Mouse (Mus musculus) gastrocnemius, postnatal 14 days (tissue): ENCODE data around the gene Tex33. TPM values are rescaled to one million over a fixed set of nuclear protein-coding genes. Genes with fewer than 3 reads are reported as not detected.

Experiments
- DNase-seq: peaks from one replicate; pipeline ENCODE4 v3.0.0; 2021; ENCODE audit warnings: mixed read lengths
- intact Hi-C: fragments of 180-260 bp; cut with DNase I; formaldehyde crosslinking; loops from one replicate; pipeline ENCODE4 v1.15.1; 2025; ENCODE audit warnings: low total_unique reads
- total RNA-seq, 2 experiments: library from RNA; stranded (reverse); gene quantifications; 2 replicates each; pipeline ENCODE4 v1.2.3; 2021

The Tex33 gene
- total RNA-seq, 2 experiments from 2014 or later, result not detected

DNA sequence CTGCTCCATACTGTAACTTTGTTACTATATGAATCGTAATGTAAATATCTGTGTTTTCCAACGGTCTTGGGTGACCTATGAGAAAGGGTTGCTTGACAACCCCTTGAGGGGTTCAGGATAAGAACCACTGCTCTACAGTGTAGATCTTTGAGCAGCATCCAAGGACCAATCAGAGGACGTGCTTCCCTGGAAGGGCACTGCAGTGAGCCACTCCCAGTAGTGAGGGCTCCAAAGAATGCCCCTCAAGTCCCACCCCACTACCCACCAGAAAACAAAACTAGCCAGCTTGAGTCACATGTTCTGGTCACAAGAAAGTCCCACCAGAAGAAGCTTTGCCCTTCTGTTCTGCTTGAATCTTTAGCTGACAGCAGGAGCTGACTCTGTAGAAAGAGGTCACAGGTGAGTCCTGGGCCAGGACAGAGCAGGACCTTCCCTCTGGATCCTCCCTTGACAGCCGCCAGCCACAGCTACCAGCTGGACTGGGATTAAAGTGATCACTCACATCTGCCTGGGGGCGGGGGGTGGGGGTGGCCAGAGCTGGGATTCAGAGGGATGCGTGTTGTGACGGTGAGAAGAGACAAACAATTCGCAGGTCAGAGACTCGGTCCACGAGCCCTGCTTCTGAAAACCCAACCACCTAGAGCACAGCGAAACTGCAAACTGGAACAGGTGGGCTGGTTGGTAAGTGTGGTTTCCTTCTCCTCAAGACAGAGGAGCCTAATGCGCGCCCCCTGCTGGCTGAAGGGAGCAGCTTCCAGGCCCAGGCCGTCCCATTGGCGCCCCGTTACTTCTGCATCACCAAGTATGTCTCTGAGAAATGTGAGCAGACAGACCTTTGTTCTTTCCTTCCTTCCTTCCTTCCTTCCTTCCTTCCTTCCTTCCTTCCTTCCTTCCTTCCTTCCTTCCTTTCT lies 26.6 kb upstream of the Tex33 start:
- intact Hi-C loops, result loop anchor here (2.0 kb wide), 1 partner anchor 66 kb away; no protein-coding TSS in a partner anchor
- peak; percentile 86 for DNase-seq

- DNase-seq, result no peak
- intact Hi-C loops, result no loop called here
Observed at GRCm38 (mm10) chr15:78420395-78420794, 24.7 kb upstream of the Tex33 start.

GRCm38 (mm10) chr15:78416937-78417336 lies 21.2 kb upstream of the Tex33 start:
- intact Hi-C loops, result no loop called here
- DNase-seq, result no peak

DNA sequence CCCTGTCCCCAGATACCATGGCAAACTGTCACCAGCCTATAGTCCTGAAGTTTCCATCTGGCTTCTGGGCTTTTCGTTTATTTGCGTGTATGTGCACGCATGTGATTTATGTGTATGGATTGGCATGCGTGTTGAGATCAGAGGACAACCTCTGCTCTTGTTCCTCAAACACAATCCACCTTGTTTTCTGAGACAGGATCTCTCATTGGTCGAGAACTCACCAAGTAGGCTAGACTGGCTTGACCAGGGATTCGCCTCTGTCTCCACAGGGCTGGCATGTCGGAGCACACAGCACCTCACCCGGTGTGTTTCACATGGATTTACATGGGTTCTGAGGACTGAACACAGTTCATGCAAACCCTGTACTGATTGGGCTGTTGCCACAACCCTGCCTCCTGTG lies 18.4 kb upstream of the Tex33 start:
- intact Hi-C loops, result no loop called here
- no peak for DNase-seq

DNA sequence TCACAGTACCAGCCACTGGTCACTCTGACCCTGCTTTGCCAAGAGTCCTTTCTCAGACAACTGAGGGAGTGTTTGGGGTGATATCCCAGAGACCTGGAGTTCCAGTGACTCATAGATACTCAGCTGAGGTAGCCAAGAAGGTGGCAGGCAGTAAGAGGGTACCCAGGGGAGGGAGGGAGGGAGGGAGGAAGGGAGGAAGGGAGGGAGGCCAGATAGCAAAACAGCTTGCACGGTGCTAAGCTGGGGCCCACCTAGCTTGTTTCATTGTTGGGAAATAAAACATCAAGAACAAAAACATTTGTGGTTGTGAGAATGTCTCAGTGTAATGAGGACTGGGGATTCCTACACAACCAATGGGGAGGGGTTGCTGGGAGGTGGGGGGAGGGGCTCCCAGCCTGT lies 18.0 kb upstream of the Tex33 start:
- intact Hi-C loops, result no loop called here
- DNase-seq, result no peak

GRCm38 (mm10) chr15:78413083-78413718 lies 17.5 kb upstream of the Tex33 start:
- intact Hi-C loops, result no loop called here
- no peak for DNase-seq

DNA sequence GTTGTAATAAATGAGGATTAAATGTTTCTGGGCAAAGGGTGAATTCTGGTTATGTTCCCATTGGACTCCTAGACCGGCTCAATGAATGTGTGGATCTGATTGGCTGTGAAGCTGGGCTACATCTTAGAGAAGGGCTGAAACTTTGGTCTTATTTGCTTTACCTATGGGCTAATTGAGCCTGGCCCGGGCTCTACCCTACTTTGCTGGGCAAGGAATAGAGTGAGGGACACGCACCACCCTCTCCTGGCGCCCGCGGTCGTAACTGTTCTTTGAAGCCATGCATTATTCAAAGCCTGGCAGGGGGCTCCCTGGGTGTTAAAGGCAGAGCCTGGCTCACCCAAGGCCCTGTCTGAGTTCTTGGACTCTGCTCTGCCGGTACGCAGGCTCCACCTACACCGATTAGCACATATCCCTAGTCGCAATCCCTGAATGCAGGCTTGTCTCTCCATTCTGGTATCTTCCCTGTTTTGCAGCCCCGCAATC lies 13.9 kb upstream of the Tex33 start:
- DNase-seq, result no peak
- intact Hi-C loops, result no loop called here

- DNase-seq, result peak; percentile 92
- intact Hi-C loops, result no loop called here
Observed at GRCm38 (mm10) chr15:78406293-78406934, 10.7 kb upstream of the Tex33 start, which contains the start of gene Mpst. Gene Mpst (plus strand): TSS chr15:78406416.

GRCm38 (mm10) chr15:78405517-78406211 lies 10.0 kb upstream of the Tex33 start, which contains the start of gene Tst:
Gene Tst (minus strand): TSS chr15:78405907.
- peak; percentile 85 for DNase-seq
- intact Hi-C loops, result no loop called here

- intact Hi-C loops, result no loop called here
- DNase-seq, result no peak
Observed at GRCm38 (mm10) chr15:78405098-78405497, 9.4 kb upstream of the Tex33 start.

GRCm38 (mm10) chr15:78403896-78404295 lies 8.2 kb upstream of the Tex33 start:
- intact Hi-C loops, result no loop called here
- peak; percentile 34 for DNase-seq

DNA sequence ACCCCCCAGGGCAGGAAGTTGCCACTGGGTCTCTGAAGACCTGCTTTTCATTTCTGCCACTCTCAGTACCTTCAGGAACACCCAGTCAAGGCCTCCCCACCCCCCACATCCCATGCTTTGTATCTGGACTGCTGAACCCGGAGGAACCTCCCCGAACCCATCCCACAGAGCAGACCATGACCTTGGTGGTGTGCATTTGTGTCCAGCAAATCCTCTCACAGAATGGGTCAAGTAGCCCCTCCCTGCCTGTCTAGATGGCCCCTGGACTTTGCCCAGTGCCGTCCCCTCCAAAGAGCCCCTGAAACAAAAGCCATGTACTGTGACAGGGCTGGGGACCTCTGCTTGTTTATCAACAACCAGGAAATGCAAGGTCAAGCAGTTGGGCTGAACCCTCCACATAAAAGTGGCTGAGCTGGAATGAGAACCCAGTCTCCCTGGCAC lies 7.6 kb upstream of the Tex33 start:
- no peak for DNase-seq
- intact Hi-C loops, result no loop called here

GRCm38 (mm10) chr15:78402423-78402822 lies 6.7 kb upstream of the Tex33 start:
- intact Hi-C loops, result no loop called here
- DNase-seq, result peak; percentile 32

- intact Hi-C loops, result no loop called here
- DNase-seq, result peak; percentile 69
Observed at GRCm38 (mm10) chr15:78401921-78402320, 6.2 kb upstream of the Tex33 start.

GRCm38 (mm10) chr15:78401345-78401744 lies 5.6 kb upstream of the Tex33 start:
- DNase-seq, result peak; percentile 39
- intact Hi-C loops, result no loop called here

- DNase-seq, result no peak
- intact Hi-C loops, result no loop called here
Observed at GRCm38 (mm10) chr15:78390855-78391254, 4.9 kb downstream of the Tex33 start.

GRCm38 (mm10) chr15:78385564-78385963 lies 10.1 kb downstream of the Tex33 start:
- no peak for DNase-seq
- intact Hi-C loops, result no loop called here

- intact Hi-C loops, result no loop called here
- DNase-seq, result no peak
Observed at GRCm38 (mm10) chr15:78384220-78385116, 11.2 kb downstream of the Tex33 start.
